Mouse (Mus musculus): ENCODE data around the gene Ovca2.
A peak's percentile ranks its signal among the peaks of the same experiment; 100 is the strongest.

Ovca2 gene

GRCm38 (mm10) chr11:75178672-75179208, at the start of gene Ovca2:
Gene Ovca2 (minus strand): TSS chr11:75178835.
- peak; percentile 88 to 90 for DNase-seq (ENCODE audit: low spot score in 2 of 2)

- DNase-seq (ENCODE audit: low spot score in 2 of 2) = no peak
Measured at GRCm38 (mm10) chr11:75227632-75228031, 49.0 kb upstream of the Ovca2 start.

GRCm38 (mm10) chr11:75224835-75225234, 46.2 kb upstream of the Ovca2 start:
- no peak for DNase-seq (ENCODE audit: low spot score in 2 of 2)

GRCm38 (mm10) chr11:75224062-75224461, 45.4 kb upstream of the Ovca2 start:
- no peak for DNase-seq (ENCODE audit: low spot score in 2 of 2)

GRCm38 (mm10) chr11:75220517-75221145, 42.0 kb upstream of the Ovca2 start:
- no peak for DNase-seq (ENCODE audit: low spot score in 2 of 2)

GRCm38 (mm10) chr11:75220115-75220514, 41.5 kb upstream of the Ovca2 start:
- peak; percentile 33 to 45 for DNase-seq (ENCODE audit: low spot score in 2 of 2)

- no peak for DNase-seq (ENCODE audit: low spot score in 2 of 2)
Measured at GRCm38 (mm10) chr11:75214081-75214950, 35.7 kb upstream of the Ovca2 start.

- peak; percentile 77 to 80 for DNase-seq (ENCODE audit: low spot score in 2 of 2)
Measured at GRCm38 (mm10) chr11:75213372-75214080, 34.9 kb upstream of the Ovca2 start.

- no peak for DNase-seq (ENCODE audit: low spot score in 2 of 2)
Measured at GRCm38 (mm10) chr11:75212876-75213275, 34.2 kb upstream of the Ovca2 start.

- DNase-seq (ENCODE audit: low spot score in 2 of 2) = no peak
Measured at GRCm38 (mm10) chr11:75212031-75212667, 33.5 kb upstream of the Ovca2 start.

GRCm38 (mm10) chr11:75210755-75211154, 32.1 kb upstream of the Ovca2 start:
- DNase-seq (ENCODE audit: low spot score in 2 of 2) = no peak

GRCm38 (mm10) chr11:75210093-75210492, 31.5 kb upstream of the Ovca2 start:
- no peak for DNase-seq (ENCODE audit: low spot score in 2 of 2)

GRCm38 (mm10) chr11:75209363-75209762, 30.7 kb upstream of the Ovca2 start:
- no peak for DNase-seq (ENCODE audit: low spot score in 2 of 2)

- no peak for DNase-seq (ENCODE audit: low spot score in 2 of 2)
Measured at GRCm38 (mm10) chr11:75206347-75206746, 27.7 kb upstream of the Ovca2 start.

GRCm38 (mm10) chr11:75204472-75204871, 25.8 kb upstream of the Ovca2 start:
- DNase-seq (ENCODE audit: low spot score in 2 of 2) = no peak

- no peak for DNase-seq (ENCODE audit: low spot score in 2 of 2)
Measured at GRCm38 (mm10) chr11:75203926-75204325, 25.3 kb upstream of the Ovca2 start.

GRCm38 (mm10) chr11:75201721-75202120, 23.1 kb upstream of the Ovca2 start:
- DNase-seq (ENCODE audit: low spot score in 2 of 2) = no peak

GRCm38 (mm10) chr11:75200935-75201334, 22.3 kb upstream of the Ovca2 start:
- DNase-seq (ENCODE audit: low spot score in 2 of 2) = no peak

GRCm38 (mm10) chr11:75199951-75200350, 21.3 kb upstream of the Ovca2 start:
- DNase-seq (ENCODE audit: low spot score in 2 of 2) = no peak

- DNase-seq (ENCODE audit: low spot score in 2 of 2) = no peak
Measured at GRCm38 (mm10) chr11:75198792-75199191, 20.2 kb upstream of the Ovca2 start.

- no peak for DNase-seq (ENCODE audit: low spot score in 2 of 2)
Measured at GRCm38 (mm10) chr11:75197956-75198355, 19.3 kb upstream of the Ovca2 start.

- DNase-seq (ENCODE audit: low spot score in 2 of 2) = no peak
Measured at GRCm38 (mm10) chr11:75196131-75196530, 17.5 kb upstream of the Ovca2 start.

Data from urinary bladder, postnatal 36 days (tissue).